Mouse (Mus musculus) layer of hippocampus, postnatal 25 days (tissue): ENCODE measurements at regions not wholly inside any gene's neighbourhood (a gene's known extent, or its start where the extent isn't known, plus 50 kb on each side); places are given as distances from the start of the nearest gene placed in this dataset.
A peak's percentile ranks its signal among the peaks of the same experiment; 100 is the strongest.

Source experiments
- DNase-seq, 2 experiments: peaks; one replicate each; pipeline ENCODE4 v3.0.0; 2022; ENCODE audit warnings: mixed read lengths in 2 of 2, low spot score in 1 of 2; ENCODE audit errors: extremely low spot score in 1 of 2

DNA sequence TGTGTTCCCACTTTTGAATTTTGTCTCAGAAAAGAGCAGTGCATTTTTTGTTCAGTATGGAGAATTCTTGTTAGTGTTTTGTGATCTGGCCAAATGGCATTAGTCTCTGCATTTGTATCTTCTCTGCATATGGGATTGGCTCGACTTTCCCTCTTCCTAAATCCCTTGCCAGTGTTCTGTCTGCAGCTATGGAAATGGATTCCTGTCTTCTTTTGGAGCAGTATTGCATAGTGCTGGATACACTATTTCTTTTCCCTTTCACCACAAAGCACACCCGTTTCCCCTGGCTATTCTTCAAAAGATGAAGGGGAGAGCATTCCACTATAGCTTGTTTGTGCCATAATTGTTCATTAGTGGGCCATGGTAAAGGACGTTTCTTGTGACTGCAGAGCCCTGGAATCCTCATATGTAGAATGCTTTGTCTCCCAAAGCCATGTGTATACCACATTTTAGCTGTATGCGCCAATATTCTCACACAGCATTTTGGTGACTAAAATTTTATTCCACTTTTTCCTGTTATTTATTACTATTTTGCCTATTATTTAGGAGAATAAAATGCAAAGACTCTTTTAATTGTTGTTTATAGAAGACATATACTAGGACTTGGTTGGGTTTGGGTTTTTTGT lies 197.8 kb downstream of the Hs3st1 start:
- DNase-seq: no peak

DNA sequence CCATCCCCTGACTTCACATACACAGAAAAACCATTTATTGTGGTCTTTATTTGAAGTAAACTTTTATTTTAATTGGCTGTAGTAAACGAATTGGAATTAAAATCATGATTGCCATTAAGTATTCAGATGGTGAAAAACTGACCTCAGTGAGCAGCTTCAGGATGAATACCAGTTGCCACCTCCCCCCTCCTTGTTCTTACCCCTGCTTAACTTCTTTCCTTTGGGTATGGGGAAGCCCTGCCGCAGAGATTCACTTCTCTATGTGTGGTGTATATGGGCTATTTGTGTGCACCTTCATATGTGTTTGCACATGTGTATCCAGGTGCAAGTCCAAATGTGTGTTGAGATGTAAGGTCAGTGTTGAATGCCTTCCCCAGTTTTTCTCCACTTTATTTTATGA lies 218.2 kb downstream of the Hs3st1 start:
- DNase-seq: no peak

- DNase-seq: no peak
Observed at GRCm38 (mm10) chr5:39536351-39536750, 218.9 kb downstream of the Hs3st1 start.

- DNase-seq: no peak
Observed at GRCm38 (mm10) chr5:39510246-39510645, 245.0 kb downstream of the Hs3st1 start.

DNA sequence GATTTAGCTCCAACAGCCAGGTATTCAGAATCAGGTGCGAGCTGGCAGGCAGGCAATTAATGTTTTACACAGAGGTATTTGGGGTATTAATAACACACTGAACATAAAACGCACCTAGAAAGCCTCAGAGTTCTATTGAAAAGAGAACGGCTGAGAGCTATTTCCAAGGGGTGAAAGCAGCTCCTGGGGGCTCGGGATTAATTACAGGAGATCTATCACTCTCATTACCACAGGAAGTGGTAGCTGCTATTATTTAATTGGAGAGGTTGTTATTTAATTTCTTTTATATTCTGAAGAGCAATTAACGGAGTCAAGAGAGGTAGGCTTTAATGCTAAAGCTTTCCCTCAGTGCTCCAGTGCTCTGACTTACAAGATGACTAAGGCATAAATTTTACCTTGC lies 272.5 kb downstream of the Hs3st1 start:
- DNase-seq: no peak

GRCm38 (mm10) chr5:39458116-39458525 lies 297.2 kb downstream of the Hs3st1 start:
- no peak for DNase-seq

- no peak for DNase-seq
Observed at GRCm38 (mm10) chr5:39453706-39454105, 301.6 kb downstream of the Hs3st1 start.

DNA sequence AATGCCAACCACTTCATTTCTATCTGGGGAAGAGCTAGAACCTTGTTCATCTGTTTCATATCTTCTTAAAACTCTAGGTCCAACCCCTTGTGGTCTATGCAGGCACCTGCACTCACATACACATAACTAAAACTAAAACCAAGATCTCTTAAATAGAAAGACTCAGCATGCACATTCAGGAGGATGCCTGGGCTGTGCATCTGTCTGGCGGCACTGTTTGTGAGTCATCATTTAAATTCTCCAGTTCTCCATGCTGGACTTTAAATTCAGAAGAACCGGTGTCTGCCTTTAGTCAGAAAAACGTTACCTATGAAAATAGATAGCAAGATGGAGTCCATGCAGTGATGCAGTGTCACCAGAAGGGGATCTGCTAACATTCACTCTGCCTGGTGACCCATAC lies 314.5 kb downstream of the Hs3st1 start:
- DNase-seq: no peak

- DNase-seq: no peak
Observed at GRCm38 (mm10) chr5:39437463-39438201, 317.6 kb downstream of the Hs3st1 start.

DNA sequence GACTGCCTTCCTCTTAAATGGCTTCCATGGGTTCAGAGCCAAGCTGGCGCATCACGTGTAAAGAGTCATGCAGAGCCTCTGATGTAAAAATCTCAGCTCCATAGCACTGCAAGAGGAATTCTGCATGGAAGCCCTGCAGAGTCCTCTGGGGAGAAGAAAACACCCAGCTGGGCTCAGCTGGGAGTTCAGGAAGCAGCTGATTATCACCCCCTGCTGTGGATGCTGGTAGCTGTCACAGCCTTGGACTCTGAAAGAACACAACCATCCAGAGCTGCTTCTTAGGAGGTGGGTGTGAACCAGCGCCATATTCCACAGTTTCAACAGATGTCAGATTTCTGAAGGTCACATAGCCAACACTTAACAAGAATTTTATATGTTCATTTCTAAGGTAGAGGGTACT lies 329.2 kb downstream of the Hs3st1 start:
- DNase-seq: no peak

DNA sequence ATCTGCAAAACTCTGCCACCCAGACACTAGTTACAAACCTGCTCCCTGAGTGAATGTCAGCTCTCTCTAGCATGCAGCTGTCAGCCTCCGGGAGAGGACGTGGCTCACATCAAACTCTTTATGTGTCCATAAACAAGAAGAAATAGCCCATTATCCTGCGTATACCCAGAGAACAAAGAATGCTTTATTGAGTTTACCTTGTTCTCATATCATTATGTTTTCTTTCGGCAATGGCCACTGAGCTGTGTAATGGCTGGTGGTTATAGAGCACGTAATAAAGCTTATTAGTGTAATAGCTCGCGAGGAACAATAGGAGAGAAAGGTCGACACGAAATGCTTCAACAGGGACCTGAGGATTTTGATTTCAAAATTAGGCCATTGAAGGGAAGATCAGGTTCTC lies 331.6 kb downstream of the Hs3st1 start:
- no peak for DNase-seq

- DNase-seq: no peak
Observed at GRCm38 (mm10) chr5:39418795-39419194, 336.5 kb downstream of the Hs3st1 start.

GRCm38 (mm10) chr5:39417845-39418154 lies 337.5 kb downstream of the Hs3st1 start:
- no peak for DNase-seq

GRCm38 (mm10) chr5:39417121-39417844 lies 338.0 kb downstream of the Hs3st1 start:
- peak in 1 of 2 experiments; percentile 29 for DNase-seq

DNA sequence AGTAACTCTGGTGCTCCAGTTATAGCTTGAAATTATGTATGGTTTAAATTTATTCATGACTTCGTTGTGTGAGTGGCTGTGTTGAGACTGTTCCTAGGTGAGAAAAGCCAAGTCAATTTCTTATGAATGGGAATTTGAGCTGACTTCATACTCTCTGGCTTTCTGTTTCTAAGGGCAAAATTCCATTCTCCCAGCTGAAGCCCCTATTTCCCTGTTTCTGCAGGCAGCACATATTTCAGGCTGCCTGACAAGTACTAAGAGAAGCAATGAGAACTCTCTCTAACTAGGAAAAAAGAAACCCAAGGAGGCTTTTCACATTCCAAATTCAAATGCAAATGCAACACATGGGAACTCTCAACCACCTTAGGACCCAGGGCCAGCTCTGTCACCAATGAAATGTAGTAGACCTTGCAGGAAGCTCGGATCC lies 338.7 kb downstream of the Hs3st1 start:
- no peak for DNase-seq

GRCm38 (mm10) chr5:39412756-39413155 lies 342.5 kb downstream of the Hs3st1 start:
- no peak for DNase-seq

DNA sequence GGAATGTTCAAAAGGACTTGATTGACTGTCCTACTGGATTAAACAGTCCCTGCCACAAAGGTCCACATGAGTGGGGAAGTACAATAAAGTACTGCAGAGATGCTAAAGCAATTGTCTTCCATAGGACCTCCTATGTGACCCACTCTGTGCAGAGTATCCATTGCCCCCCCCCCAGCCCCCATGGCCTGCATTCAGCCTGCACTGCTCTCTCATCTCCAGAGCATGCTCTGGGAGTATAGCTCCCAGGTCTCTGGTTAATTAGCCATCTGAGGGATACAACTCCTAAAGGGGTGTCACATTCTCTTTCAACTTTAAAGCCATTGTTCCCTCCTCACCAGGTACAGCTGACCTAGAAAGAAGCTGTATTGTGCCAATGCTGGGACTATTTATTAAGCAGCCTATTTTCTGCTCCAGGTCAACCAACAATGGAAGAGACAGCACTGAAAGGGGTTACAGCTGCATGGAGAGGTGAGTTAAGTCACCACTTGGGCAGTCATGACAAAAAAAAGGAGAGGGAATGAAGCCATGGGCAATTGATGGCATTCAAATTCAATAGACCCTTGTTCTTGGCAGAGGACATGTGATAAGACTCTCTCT lies 364.8 kb downstream of the Hs3st1 start:
- DNase-seq: no peak

GRCm38 (mm10) chr5:39384410-39384809 lies 370.9 kb downstream of the Hs3st1 start:
- DNase-seq: no peak

- no peak for DNase-seq
Observed at GRCm38 (mm10) chr5:39374199-39374598, 381.1 kb downstream of the Hs3st1 start.

DNA sequence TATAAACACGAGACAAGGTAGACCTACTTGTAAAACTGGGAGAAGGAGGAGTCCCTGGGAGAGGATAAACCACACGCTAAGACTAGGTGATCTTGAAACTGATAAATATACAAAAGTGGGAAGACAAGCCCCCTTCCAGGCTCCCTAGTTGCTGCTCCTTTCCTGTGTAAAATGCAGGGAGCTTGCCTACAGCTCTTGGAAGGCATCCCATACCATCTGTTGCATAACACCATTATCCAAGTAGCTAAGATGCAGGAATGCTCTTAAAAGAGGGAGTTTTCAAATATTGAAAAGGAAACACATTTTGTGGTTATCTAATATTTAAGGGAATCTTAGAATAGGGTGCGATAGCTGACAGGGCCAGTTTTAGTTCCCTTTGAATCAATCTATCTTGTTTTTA lies 406.6 kb downstream of the Hs3st1 start:
- DNase-seq: no peak

- DNase-seq: no peak
Observed at GRCm38 (mm10) chr5:39347019-39347418, 408.3 kb downstream of the Hs3st1 start.
